Mouse (Mus musculus): Measurements from ENCODE around the gene Paics.
"Not testable (repeated sequence)": the region's sequence is repeated elsewhere in the genome, so short reads cannot be mapped to it uniquely, and the experiment has no call there.

Paics gene

DNA sequence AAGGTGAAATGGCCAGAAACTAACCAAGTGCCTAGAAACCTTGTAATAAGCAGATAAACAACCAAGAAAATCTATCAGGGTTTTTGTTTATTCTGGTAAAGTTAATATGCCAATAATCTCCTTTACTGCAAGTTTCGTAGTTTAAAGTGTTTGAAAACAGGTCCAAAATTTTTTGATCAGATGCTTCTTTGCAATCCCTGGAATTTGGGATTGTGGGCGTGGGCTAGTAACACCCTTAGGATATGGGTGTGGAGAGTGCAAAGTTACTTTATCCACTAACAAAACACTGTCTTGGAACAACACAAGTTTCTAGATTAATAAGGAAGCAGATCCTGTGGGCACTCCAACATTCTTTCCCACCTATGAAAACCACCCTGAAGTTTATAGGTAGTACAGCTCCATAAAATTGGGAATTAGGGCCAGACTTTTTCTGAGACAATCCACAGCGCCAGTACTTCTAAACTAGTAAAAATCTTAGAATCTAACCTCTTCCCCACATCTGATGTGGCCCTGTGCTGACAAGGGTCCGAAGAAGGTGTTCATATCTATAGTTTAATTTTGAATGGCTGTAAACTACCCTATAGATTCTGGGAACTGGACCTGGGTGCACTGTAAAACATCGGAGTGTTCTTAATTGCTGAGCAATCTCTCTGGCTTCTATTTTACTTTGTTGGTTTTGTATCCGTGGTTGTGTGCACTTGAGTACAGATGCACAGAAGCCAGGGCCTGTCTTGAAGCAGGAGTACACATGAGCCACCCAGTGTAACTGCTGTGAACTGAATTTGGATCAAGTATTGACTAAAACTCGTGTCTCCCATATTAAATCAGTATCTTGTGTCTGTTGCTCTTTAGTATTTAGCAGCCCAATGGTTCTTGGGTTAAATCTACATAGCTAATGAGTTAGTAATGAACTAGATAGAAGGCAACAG is 1.3 kb downstream of the Paics start:
- no peak for DNase-seq

GRCm38 (mm10) chr5:76953794-76954193 is 2.7 kb downstream of the Paics start:
- no peak for DNase-seq

DNA sequence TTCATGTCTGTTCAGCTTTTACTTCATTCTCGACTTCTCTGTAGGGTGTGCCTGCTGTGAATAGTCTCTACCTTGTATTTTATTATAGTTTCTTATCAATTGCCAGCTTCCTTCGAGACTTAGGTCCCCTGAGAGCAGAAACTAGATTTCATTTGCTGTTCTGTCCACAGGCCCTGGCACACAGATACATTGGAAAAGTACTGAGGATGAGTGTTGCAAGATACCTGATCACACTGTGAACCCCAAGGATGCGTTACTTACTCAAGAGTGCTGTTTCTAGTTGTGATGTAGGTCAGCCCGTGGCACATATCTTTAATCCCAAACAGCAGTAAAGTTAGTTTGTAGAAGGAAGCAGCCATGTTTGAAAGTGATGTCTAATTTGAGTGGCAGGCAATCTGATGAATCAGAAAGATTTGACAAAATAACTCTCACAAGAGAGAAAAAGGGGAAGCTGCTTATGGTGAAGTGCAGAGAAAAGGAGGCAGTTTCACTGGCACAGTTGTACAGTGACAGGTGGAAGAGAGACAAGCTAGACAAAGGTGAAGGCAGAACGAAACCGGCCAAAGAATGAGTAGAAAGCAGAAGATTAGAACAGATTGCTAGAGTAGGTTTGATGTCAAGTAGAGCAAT is 3.3 kb downstream of the Paics start:
- no peak for DNase-seq

DNA sequence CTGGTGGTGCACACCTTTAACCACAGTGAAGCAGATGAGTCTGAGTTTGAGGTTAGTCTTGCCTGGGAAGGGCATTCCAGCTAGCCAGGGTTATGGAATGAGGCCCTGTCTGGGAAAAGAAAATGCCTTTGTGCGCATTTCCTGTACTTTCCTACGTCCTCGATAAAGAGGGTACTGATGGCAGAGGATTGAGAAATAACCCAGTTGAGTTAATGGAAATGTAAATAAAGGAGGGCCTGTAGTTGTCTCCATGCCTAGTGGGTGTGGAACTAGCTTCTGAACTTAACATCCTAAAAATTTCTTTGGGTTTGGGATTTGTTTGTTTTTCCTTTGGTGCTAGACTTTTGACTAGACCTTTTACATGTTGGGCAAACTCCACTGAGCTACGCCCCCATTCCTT is 4.4 kb downstream of the Paics start:
- DNase-seq = no peak

- DNase-seq = no peak
Measured at GRCm38 (mm10) chr5:76957954-76958353, 6.8 kb downstream of the Paics start.

DNA sequence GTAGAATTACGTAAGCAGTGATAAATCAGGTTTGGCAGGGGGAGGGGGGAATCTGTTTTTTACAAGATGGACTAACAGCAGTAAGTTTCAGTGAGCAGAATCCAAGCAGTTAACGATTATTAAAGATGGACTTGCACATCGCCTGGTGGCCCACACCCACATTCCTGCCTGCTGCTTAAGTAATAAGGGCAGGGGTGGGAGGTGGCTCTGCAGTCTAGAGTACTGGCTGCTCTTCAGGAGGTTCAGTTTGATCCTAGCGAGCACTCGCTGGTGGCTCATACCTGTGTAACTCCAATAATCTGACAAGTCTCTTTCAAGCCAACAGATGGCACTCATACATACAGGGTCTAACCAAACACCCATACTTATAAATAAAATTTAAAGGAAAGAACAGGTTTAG is 8.5 kb downstream of the Paics start:
- DNase-seq = peak in 1 of 2 experiments; percentile 22

GRCm38 (mm10) chr5:76962545-76962944 is 11.4 kb downstream of the Paics start:
- no peak for DNase-seq

DNA sequence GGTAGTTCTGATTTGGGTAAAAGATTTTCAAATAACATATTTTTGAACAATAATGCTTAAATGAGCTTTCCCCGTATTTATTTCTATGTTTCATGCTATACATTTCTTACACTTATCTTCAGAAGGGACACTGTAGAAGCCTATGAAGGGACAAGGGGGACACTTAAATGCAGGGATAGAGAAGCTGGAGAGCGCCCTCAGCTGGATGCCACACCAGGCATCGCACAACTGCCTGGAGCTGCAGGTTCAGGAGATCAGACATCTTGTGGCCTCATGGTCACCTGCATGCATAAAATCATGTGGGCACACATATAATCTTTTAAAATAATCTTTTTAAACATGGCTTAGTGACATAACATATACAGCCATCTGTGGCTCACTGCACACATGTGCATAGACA is 13.5 kb downstream of the Paics start:
- DNase-seq = peak in 1 of 2 experiments; percentile 45

DNA sequence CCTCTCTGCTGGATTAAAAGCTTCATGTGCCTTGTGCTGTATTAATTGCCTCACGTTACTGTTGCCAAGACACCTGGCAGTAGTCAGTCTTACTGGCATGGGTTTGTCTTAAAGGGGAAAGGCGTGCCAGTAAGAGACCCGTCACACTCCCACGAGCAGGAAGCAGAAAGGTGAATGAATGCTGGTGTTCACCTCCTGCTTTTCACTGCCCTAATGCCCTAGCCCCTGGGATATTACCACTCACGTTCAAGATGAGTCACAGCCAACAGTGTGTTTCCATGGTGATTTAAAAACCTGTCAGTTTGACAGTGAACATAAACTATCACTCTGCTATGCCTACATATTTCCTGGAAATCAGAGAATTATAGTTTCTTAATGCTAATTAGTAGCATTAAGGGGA is 18.1 kb downstream of the Paics start:
- DNase-seq = no peak

DNA sequence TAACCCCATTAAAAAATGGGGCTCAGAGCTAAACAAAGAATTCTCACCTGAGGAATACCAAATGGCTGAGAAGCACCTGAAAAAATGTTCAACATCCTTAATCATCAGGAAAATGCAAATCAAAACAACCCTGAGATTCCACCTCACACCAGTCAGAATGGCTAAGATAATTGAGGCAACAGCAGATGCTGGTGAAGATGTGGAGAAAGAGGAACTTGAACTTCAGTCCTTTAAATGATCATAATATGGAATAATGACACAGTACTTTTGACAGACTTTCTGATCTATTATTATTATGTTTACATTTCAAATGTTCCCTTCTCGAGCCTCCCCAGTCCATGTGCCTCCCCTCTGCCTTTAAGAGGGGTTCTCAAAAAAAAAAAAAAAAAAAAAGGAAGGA is 20.0 kb downstream of the Paics start:
- DNase-seq = not testable (repeated sequence)

- no peak for DNase-seq
Measured at GRCm38 (mm10) chr5:76973488-76973887, 22.4 kb downstream of the Paics start.

GRCm38 (mm10) chr5:76974207-76974553 is 23.1 kb downstream of the Paics start:
- no peak for DNase-seq

DNA sequence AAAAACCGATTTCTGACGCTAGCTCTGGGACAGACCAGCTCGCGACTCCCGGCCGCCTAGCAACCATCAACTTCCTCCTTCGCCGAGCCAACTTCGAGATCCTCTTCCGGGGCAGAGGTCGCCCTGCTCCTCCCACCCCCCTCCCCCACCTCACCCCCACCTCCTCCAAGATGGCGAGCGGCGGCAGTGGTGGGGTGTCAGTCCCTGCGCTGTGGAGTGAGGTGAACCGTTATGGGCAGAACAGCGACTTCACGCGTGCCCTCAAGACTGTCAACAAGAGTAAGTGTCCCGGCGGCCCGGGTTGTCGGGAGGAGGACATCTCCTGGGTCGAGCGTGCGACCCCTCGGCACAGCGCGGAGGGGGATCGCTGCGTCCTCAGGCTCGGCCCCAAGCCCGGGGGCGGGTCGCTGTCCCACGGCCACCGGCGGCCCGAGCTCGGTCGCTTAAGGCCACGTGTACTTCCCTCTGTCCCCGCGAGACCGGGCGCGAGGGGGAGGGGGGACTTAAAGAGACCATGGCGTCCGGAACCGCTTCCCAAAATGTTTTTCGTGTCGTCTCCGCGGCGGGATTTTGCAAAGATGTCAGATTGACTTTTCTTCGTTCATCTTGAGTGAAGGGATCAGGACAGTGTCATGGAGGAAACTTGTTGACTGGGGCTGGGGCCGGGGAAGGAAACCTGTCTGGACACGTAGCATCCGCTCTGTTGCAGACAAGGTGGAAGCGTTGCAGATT is 23.6 kb downstream of the Paics start, which contains the start of gene Srp72:
Gene Srp72, plus strand, starts transcription at position 130 of the 732 bp plus-strand sequence.
- peak; percentile 91 to 92 for DNase-seq

GRCm38 (mm10) chr5:76975736-76976135 is 24.6 kb downstream of the Paics start:
- no peak for DNase-seq

DNA sequence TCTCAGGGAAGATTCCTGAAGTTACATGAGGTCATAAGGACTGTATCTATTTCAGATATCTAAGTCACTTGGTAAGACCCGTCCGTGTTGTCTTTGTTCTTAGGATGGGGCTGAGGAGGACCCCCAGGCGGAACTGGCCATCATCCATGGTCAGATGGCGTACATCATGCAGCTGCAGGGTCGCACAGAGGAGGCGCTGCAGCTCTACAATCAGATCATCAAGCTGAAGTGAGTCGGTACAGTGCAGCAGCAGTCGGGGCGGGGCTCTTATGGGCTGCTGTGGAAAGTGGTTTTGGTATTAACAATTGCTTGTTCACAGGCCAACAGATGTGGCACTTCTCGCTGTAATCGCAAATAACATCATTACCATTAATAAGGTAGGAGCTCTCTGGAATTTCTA is 32.9 kb downstream of the Paics start:
- DNase-seq = no peak

- no peak for DNase-seq
Measured at GRCm38 (mm10) chr5:76990789-76991188, 39.7 kb downstream of the Paics start.

DNA sequence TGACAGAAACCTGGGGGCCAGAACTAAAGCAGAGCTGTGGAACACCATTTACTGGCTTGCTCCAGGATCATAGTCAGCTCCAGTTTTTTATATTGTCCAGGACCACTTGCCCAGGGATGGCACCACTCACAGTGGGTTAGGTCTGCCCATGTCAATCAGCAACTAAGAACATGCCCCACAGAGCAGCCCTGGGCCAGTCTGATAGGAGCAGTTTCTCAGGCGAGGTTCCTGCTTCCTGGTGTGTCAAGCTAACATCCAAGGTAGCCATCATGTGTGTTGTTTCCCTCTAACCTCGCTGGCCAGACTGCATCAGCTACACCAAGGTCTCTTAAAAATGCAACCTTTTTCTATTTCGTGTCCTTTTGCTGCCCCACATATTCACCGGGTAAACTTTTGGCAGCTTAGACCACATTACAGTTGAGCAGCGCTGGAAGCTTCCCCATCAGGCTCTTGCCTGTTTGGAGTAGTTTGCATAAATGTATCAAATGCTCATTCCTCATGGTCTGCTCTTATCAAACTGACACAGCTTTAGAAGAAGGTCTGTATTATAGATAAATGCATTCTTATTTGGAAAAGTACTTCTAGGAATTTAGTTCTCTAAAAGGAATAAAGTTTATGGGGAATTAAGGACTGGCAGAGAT is 42.2 kb downstream of the Paics start:
- no peak for DNase-seq

DNA sequence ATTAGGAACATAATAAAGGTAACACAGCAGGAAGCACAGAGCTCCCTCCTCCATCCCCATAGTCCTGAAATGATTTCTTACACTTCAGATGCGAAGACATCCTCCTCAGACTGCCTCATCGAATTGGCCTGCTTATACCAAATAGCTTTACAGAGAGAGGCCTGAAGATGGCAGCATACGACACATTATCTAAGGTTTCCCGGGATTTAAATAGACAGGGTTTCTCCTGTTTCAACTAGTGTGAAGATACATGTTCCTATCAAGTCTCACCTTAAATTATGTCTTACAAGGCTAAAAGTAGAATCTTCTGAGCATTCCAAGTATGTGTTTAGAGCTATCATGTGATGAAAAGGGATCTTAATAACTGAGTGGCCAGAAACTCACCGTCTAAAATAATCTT is 47.3 kb downstream of the Paics start:
- DNase-seq = peak in 1 of 2 experiments; percentile 7

GRCm38 (mm10) chr5:77001192-77001591 is 50.1 kb downstream of the Paics start:
- no peak for DNase-seq

DNA sequence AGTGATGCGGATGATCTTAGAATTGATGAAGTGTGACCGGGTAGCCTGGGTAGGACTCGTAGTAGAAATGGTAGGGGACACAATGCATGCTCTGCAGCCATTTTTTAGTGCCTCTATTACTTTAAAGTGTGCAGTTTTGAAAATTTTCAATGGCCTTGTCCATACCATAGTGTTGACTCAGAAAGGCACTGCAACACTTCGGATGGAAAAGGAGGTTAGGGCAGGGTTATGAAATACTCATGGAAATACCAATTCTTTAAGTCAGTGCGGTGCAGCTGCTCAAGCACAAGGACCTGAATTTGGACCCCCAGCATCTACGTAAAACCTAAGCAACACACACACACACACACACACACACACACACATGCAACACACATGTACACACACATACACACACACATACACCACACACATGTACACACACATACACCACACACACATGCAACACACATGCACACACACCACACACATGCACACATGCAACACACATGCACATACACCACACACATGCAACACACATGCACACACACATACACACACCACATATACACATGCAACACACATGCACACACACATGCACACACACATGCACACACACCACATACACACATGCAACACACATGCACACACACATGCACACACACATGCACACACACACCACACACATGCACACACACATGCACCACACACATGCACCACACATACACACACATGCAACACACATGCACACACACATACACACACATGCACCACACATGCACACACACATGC is 53.1 kb downstream of the Paics start, which contains the start of gene Arl9:
Gene Arl9, plus strand, starts transcription at position 5 of the 771 bp plus-strand sequence.
- no peak for DNase-seq

- no peak for DNase-seq
Measured at GRCm38 (mm10) chr5:77010352-77010751, 59.2 kb downstream of the Paics start.

- DNase-seq = no peak
Measured at GRCm38 (mm10) chr5:77011082-77011481, 60.0 kb downstream of the Paics start.

Data from kidney, postnatal 25 days (tissue).